Mouse (Mus musculus) heart, embryonic 14.5 days (tissue): Measurements from ENCODE around the gene Man2c1. TPM values are rescaled to one million over a fixed set of nuclear protein-coding genes. Genes with fewer than 3 reads are reported as not detected.

Source experiments
- ATAC-seq: fragments of 200-750 bp; cut with Nextera tagmentation; 2 replicates; pipeline ENCODE4 v1.8.0; 2017; ENCODE audit warnings: low read depth, moderate TSS enrichment; ENCODE audit not compliant: insufficient number of reproducible peaks, insufficient read depth, low FRiP score
- H3K27ac ChIP-seq, 2 experiments: fragments of 200-500 bp in 1 of 2; fragments of 300-500 bp in 1 of 2; sonication (generic) in 1 of 2; replicated peaks in 1 of 2; 2 replicates each; pipeline ENCODE4 v1.5.1; 2012 to 2014; ENCODE audit warnings: low read depth in 2 of 2, low read length in 2 of 2, control low read depth in 1 of 2, mild to moderate bottlenecking in 1 of 2, mixed read lengths in 1 of 2; ENCODE audit not compliant: control insufficient read depth in 1 of 2, insufficient read depth in 1 of 2
- H3K27me3 ChIP-seq: fragments of 300-500 bp; sonication (generic); 2 replicates; pipeline ENCODE4 v1.6.1; 2014; ENCODE audit warnings: mild to moderate bottlenecking, low read length, control low read depth; ENCODE audit not compliant: control insufficient read depth, insufficient read depth
- H3K36me3 ChIP-seq: fragments of 300-500 bp; sonication (generic); 2 replicates; pipeline ENCODE4 v1.6.1; 2014; ENCODE audit warnings: mild to moderate bottlenecking, control low read depth, low read length, mixed read lengths; ENCODE audit not compliant: control insufficient read depth, insufficient read depth
- H3K4me1 ChIP-seq, 2 experiments: fragments of 200-500 bp in 1 of 2; fragments of 300-500 bp in 1 of 2; sonication (generic) in 1 of 2; 2 replicates each; pipeline ENCODE4 v1.6.1; 2012 to 2014; ENCODE audit warnings: low read length in 2 of 2, control low read depth in 1 of 2, mixed read lengths in 1 of 2; ENCODE audit not compliant: control insufficient read depth in 2 of 2, insufficient read depth in 2 of 2
- H3K4me2 ChIP-seq: fragments of 300-500 bp; sonication (generic); 2 replicates; pipeline ENCODE4 v1.6.1; 2014; ENCODE audit warnings: mild to moderate bottlenecking, low read length
- H3K4me3 ChIP-seq, 2 experiments: fragments of 200-500 bp in 1 of 2; fragments of 300-500 bp in 1 of 2; sonication (generic) in 1 of 2; 2 replicates each; pipeline ENCODE4 v1.5.1; 2012 to 2014; ENCODE audit warnings: low read length in 2 of 2, mild to moderate bottlenecking in 2 of 2, control low read depth in 1 of 2, low read depth in 1 of 2, moderate library complexity in 1 of 2; ENCODE audit not compliant: control insufficient read depth in 1 of 2, insufficient read depth in 1 of 2
- H3K9ac ChIP-seq: fragments of 300-500 bp; sonication (generic); 2 replicates; pipeline ENCODE4 v1.6.1; 2014; ENCODE audit warnings: mild to moderate bottlenecking, low read length
- H3K9me3 ChIP-seq: fragments of 300-500 bp; sonication (generic); 2 replicates; pipeline ENCODE4 v1.6.1; 2016; ENCODE audit warnings: low read length, control low read depth; ENCODE audit not compliant: control insufficient read depth
- WGBS: fragments of 180-500 bp; shearing (Covaris S2); extraction: QIAGEN DNeasy Blood & Tissue Kit; methylation state at CpG from one replicate; pipeline ENCODE4 v1.1.7; 2014; 5-methylcytosine and 5-hydroxymethylcytosine counted together
- polyA plus RNA-seq: library from polyadenylated mRNA; unstranded; fragments of >200 nt; fragmentation: Nextera tagmentation; extraction: Ambion mirVana; gene quantifications from 2 replicates; pipeline ENCODE4 v1.2.1, GENCODE M21; 2014

Man2c1 gene
- polyA plus RNA-seq, 1 experiment from 2014 or later, result 33.1 TPM

GRCm38 (mm10) chr9:57158013-57158470 lies 27.6 kb downstream of the Man2c1 start, which contains the start of gene Commd4:
TSS of gene Commd4 (minus strand) at chr9:57158331.
- Histone ChIP-seq H3K4me3 (peak within 1 kb of the TSS; percentile 73 to 80), H3K4me1 (peaks cover 8% of the 10 kb centered on the region in 2 experiments; a peak in 3 of 4 replicates), H3K36me3 (peaks cover 11% of the 10 kb centered on the region; the same call in 1 of the 2 replicates), H3K4me2 (peak within 1 kb of the TSS; percentile 93), H3K27ac (no peak within 1 kb of the TSS), H3K9me3 (no peaks in the 10 kb centered on the region), H3K9ac (peak within 1 kb of the TSS; percentile 82), H3K27me3 (no peaks in the 10 kb centered on the region)
- under 1% methylated on average over 24 of the region's 24 CpGs for WGBS
- ATAC-seq, result peak; percentile 77

- H3K9ac ChIP-seq, result peak overlapping the region; percentile 82; the same call in 1 of the 2 replicates
- H3K4me1 ChIP-seq, result peaks cover 8% of the 10 kb centered on the region in 2 experiments; a peak in 3 of 4 replicates
- H3K4me3 ChIP-seq, result peak overlapping the region; percentile 73 to 80; a peak in 3 of 4 replicates
- H3K9me3 ChIP-seq, result no peaks in the 10 kb centered on the region
- H3K36me3 ChIP-seq, result peaks cover 11% of the 10 kb centered on the region; the same call in 1 of the 2 replicates
- ATAC-seq, result no peak
- WGBS, result 36% methylated on average over 11 of the region's 11 CpGs
- no peak overlapping the region for H3K27ac ChIP-seq
- no peaks in the 10 kb centered on the region for H3K27me3 ChIP-seq
- peak overlapping the region; percentile 93 for H3K4me2 ChIP-seq
Measured at GRCm38 (mm10) chr9:57158506-57158905, 28.0 kb downstream of the Man2c1 start.

GRCm38 (mm10) chr9:57162496-57162895 lies 32.0 kb downstream of the Man2c1 start:
- ATAC-seq, result no peak
- Histone ChIP-seq H3K9ac (no peak overlapping the region), H3K4me1 (peaks cover 3 to 5% of the 10 kb centered on the region in 2 experiments; a peak in 2 of 4 replicates), H3K4me3 (no peak overlapping the region), H3K27me3 (no peaks in the 10 kb centered on the region), H3K9me3 (no peaks in the 10 kb centered on the region), H3K4me2 (no peak overlapping the region), H3K36me3 (no peaks in the 10 kb centered on the region), H3K27ac (no peak overlapping the region)
- 9% methylated on average over 3 of the region's 3 CpGs for WGBS

- no peak for ATAC-seq
- WGBS, result 32% methylated on average over 2 of the region's 2 CpGs
- Histone ChIP-seq H3K4me1 (peaks cover 0 to 3% of the 10 kb centered on the region in 2 experiments; a peak in 1 of 4 replicates), H3K4me3 (no peak overlapping the region), H3K27ac (no peak overlapping the region), H3K4me2 (no peak overlapping the region), H3K36me3 (no peaks in the 10 kb centered on the region), H3K27me3 (no peaks in the 10 kb centered on the region), H3K9me3 (no peaks in the 10 kb centered on the region), H3K9ac (no peak overlapping the region)
Measured at GRCm38 (mm10) chr9:57163137-57163536, 32.6 kb downstream of the Man2c1 start.

GRCm38 (mm10) chr9:57166173-57166572 lies 35.7 kb downstream of the Man2c1 start:
- Histone ChIP-seq H3K27ac (no peak overlapping the region), H3K4me2 (no peak overlapping the region), H3K4me3 (no peak overlapping the region), H3K4me1 (no peaks in the 10 kb centered on the region), H3K9ac (no peak overlapping the region), H3K9me3 (no peaks in the 10 kb centered on the region), H3K27me3 (no peaks in the 10 kb centered on the region), H3K36me3 (no peaks in the 10 kb centered on the region)
- no peak for ATAC-seq
- 87% methylated on average over 2 of the region's 2 CpGs for WGBS

- WGBS, result 68% methylated on average over 5 of the region's 5 CpGs
- Histone ChIP-seq H3K4me3 (no peak overlapping the region), H3K27me3 (no peaks in the 10 kb centered on the region), H3K4me2 (no peak overlapping the region), H3K36me3 (no peaks in the 10 kb centered on the region), H3K9ac (no peak overlapping the region), H3K27ac (no peak overlapping the region), H3K4me1 (no peaks in the 10 kb centered on the region), H3K9me3 (no peaks in the 10 kb centered on the region)
- ATAC-seq, result no peak
Measured at GRCm38 (mm10) chr9:57168411-57168810, 37.9 kb downstream of the Man2c1 start.

Other genes starting within 250 kb of the Man2c1 start
- 5.5 and 5.9 TPM in 2 replicates for gene Snx33, start 202.3 kb upstream of the Man2c1 start, polyA plus RNA-seq
- 60.0 and 70.5 TPM in 2 replicates for gene Imp3, start 193.2 kb upstream of the Man2c1 start, polyA plus RNA-seq
- 16.4 and 18.8 TPM in 2 replicates for gene Snupn, start 179.8 kb upstream of the Man2c1 start, polyA plus RNA-seq
- gene Ptpn9, start 135.8 kb upstream of the Man2c1 start, polyA plus RNA-seq, result 22.6 and 24.9 TPM in 2 replicates
- 25.2 and 29.2 TPM in 2 replicates for gene Sin3a, start 58.6 kb upstream of the Man2c1 start, polyA plus RNA-seq
- gene Neil1, start 17.6 kb downstream of the Man2c1 start, polyA plus RNA-seq, result 5.4 and 6.1 TPM in 2 replicates
- 67.3 and 77.7 TPM in 2 replicates for gene Commd4, start 27.6 kb downstream of the Man2c1 start, polyA plus RNA-seq
- not detected in 2 replicates for gene Trcg1, start 105.9 kb downstream of the Man2c1 start, polyA plus RNA-seq
- gene 1700017B05Rik, start 131.9 kb downstream of the Man2c1 start, polyA plus RNA-seq, result 10.1 and 10.6 TPM in 2 replicates